Mouse (Mus musculus) kidney, postnatal 25 days (tissue): ENCODE results near the gene Ulk1.

Source experiments
- DNase-seq, 2 experiments: peaks; one replicate each; pipeline ENCODE4 v3.0.0; 2021; ENCODE audit warnings: mixed read lengths in 2 of 2

The Ulk1 gene

GRCm38 (mm10) chr5:110763890-110764289 lies 46.0 kb downstream of the Ulk1 start:
- DNase-seq = no peak

GRCm38 (mm10) chr5:110745021-110745420 lies 64.9 kb downstream of the Ulk1 start:
- no peak for DNase-seq

DNA sequence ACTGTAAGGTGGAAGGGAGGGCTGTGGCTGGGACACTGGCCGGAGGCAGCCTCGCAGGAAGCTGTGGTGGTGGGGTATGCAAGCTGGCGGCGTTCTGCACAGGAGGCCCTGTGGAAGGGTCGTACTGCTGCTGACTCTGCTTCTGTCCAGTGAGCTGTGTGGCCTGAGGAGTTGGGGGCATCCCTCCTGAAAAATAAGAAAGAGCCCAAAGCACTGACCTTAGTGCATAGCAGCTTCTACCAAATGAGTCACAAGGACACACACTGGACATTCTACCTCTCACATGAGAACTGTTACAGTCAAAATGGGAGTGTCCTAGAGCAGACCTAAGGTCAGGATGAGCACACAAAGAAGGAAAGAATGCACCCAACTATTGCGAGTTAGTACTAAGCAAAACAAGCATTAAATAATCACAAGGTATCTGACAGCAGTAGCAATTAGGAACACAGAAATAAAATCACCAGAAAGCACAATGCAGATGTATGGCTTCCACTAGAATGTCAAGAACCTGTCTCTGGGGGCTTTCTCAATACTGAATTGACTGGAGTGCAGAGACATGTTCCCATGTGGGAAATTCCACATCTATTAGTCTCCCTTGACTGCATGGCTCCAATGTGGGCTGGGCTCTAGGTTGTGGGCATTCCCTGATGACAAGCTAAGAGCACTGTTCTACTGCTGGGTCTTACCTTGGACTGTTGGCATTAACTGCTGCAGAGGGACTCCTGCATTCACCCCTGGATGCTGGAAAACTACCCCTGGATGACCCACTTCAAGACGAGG lies 70.2 kb downstream of the Ulk1 start:
- DNase-seq = no peak

- DNase-seq = no peak
Observed at GRCm38 (mm10) chr5:110735606-110736005, 74.3 kb downstream of the Ulk1 start.
